Mouse (Mus musculus) ovary, postnatal 10 days (tissue): ENCODE data around the gene Klf9.

Experiments used
- DNase-seq: peaks from one replicate; pipeline ENCODE4 v3.0.0; 2022; ENCODE audit warnings: low spot score

Klf9 gene

DNA sequence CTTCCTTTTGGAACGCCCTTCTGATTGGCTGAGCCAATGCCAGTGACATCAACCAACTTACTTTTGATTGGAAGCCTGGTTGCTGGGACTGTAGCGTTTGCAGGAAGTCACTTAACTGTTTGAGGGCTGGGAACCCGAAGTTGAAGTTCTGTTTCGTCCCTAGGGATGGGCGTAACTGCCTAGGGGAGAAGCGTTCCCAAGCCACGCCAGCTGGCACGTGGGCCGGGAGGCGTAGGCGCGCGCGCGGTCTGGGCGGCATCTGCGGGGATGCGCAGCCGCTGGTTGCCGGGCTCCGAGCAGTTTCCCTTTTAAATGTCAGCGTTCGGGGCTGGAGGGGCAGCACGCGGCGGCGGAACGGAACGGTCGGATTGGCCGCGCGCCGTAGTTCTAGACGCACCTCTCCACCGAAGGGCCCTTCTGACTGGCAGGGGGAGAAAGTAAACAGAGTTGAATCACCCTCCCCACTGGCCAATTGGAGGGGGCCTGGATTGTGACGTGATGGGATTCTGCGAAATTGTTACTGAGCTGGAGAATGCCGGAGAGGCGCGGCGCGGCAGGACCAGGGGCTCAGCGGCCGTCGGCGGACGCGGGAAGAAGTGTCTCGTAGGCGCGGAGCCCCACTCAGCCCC is at the start of gene Klf9:
TSS of gene Klf9 (plus strand) at position 538 of the 629 bp plus-strand sequence.
- DNase-seq = peak; percentile 90

DNA sequence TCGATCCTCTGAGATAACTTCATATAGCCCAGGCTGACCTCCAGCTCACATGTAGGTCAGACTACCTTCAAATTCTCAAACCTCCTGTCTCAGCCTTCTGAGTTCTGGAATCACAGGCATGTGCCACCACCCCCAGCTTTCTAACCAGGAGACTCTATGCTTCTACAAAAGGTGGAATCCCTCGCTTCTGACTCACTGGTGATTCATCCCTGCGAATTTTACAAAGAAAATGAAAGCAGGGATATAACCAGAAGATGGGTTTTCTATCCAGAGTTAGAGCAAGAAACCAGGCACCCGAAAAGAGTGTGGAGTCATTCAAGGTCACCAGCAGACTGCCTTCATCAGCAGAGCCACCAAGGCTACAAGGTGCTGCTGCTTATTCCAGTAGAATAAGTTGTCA is 49.4 kb upstream of the Klf9 start:
- DNase-seq = no peak

DNA sequence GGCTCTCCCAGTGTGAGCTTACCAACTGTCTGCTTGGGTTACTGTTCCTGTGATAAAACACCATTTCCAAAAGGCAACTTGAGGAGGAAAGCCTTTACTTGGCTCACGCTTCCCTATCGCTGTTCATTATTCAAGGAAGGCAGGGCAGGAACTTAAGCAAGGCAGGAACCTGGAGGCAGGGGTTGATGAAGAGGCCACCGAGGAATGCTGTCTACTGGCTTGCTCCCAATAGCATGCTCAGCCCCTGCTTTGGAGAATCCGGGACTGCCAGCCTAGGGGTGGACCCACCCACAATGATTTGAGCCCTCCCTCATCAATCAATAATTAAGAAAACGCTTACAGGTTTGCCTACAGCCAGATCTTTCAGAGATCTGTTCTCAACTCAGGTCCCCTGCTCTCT is 47.5 kb upstream of the Klf9 start:
- no peak for DNase-seq

DNA sequence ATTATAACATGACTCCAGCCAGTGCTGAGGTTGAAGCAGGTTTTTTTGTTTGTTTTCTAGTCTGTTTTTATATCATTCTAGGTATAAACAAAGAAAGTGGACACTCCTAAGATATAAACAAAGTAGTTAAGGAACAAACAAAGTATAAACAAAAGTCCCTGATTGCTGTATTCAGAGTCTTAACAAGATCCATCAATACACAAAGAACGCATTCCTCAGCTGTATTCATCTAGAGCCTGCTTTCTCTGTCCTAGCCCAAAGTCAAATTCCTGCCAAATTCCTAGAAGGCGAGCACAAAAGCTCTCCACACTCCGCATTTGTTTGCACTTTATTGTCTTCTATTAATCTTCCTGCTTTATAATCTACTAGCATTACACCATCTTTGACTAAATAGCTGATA is 46.1 kb upstream of the Klf9 start:
- DNase-seq = no peak

DNA sequence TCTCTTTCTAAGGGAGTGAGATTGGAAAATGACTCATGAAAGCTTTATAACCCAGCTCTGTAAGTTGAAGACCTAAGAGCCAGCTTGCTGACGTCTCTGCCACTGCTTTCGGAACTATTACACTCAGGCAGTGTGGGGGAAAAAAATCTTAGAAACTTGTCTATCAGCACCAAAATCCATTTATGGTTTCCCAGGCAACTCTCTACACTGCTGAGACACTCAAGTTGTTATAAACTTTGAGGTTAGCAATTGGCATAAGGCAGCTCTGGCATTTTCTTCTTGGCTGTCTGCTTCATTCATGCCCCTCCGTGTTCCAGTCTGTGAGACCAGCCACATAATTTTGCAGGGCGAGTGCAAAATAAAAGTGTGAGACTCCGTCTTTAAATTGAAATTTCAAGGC is 34.2 kb upstream of the Klf9 start:
- no peak for DNase-seq

DNA sequence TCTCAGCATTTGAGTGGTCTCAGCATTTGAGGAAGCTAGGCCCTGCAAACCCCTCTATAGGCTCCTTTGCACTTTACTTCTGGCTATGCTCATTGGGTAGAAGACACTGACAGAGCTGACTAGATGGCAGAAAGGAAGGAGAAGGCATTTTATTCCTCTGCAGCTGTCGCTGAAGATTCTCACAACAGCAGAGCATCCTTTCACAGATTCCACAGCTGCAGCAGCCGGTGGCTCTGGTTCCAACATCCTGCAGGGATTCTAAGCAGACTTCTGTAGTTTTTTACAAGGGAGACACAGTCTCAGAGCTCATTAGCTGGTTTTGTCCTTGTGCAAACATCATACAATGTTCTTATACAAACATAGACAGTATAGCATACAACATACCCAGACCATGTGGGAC is 33.7 kb upstream of the Klf9 start:
- DNase-seq = no peak

DNA sequence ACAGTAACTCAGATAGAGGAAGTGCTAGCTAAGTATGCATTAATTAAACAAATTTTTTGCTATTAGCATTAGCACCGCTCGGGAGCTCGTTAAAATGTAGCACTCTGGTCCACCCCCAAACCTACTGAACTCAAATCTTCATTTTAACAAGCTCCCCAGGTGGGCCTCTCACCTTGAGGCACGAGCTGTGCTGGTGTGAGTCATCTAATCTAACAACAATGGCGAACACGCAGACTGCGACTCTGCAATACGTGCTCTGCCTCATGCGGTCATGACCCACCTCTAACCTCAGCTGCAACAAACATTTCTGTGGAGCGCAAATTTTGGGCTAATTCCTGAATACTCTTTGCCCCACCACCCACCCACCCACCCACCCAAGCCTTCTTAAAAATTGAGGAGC is 19.2 kb upstream of the Klf9 start:
- DNase-seq = no peak

DNA sequence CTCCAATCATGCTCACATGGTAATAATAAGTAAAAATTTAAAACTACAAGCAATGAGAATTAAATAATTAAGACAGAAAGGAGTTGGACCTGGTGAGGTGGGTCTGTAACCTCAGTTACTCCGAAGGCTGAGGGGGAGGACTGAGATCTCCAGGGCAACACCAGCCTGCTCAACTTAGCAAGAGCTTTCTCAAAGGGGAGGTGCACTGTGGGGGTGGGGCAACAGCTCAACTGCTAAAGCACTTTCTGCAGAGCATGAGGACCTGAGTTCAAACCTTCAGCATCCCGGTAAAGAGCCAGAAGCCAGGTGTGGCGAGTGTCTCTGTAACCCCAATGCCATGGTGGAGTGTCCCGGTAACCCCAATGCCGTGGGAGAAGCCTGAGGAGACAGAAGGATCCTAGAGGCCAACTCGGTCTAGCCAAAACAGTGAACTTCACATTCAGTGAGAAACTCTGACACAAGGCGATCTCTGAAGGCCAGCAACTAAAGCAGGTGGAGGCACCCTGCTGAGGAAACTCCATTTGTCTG is 16.9 kb upstream of the Klf9 start:
- no peak for DNase-seq

DNA sequence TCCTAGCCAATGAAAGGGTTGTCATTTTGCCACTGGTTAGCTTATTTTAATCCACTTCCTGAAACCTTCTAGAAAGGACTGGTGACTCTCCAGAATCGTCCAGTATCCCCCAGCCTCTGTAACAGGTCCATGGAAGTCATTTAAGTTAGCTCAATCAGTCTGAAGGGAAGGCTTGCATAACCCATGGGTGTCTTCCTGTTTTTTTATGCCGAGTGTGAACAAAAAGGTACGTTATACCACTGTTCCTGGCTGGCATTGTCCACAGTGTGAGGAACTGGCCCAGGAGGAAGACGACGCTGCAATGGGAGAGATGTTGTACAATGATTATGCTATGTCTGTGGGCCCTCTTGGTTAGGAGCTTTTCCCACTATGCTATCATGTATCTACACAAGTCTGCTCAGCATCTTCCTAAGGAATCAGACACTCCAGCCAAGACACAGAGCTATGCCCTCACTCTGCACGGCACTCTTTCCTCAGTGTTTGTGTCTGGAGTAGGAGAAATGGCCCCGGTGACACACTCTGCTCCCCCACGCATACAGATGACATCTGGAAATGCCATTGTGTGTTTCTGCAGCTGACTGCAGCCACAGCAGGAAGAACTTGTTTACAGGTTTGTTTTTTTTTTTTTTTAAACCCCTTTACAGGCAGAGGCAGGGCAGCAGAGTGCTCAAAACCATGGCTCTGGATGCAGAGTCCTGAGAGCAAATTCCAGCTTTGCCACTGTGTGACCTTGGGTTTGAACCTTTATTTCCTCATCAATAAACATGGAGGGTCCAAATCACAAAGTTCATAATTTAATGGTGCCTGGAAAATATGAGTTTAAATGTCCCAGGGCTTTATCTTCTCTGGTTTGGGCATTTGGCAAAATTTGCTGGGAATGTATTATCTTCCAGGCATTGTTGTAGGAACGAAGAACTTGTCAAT is 15.5 kb upstream of the Klf9 start:
- no peak for DNase-seq

DNA sequence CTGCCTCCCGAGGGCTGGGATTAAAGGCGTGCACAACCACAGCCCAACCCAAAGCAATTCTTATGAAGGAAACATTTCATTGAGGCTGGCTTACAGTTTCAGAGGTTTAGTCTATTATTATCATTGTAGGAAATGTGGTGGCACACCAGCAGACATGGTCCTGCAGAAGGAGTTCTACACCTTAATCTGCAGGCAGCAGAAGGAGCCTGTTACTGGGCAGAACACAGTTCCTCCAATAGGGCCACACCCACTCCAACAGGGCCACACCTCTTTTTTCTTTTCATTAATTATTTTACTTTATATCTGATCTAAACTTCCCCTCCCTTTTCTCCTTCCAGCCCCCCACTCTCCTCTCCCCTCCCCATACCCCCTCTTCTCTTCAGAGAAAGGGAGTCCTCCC is 11.1 kb upstream of the Klf9 start:
- no peak for DNase-seq

DNA sequence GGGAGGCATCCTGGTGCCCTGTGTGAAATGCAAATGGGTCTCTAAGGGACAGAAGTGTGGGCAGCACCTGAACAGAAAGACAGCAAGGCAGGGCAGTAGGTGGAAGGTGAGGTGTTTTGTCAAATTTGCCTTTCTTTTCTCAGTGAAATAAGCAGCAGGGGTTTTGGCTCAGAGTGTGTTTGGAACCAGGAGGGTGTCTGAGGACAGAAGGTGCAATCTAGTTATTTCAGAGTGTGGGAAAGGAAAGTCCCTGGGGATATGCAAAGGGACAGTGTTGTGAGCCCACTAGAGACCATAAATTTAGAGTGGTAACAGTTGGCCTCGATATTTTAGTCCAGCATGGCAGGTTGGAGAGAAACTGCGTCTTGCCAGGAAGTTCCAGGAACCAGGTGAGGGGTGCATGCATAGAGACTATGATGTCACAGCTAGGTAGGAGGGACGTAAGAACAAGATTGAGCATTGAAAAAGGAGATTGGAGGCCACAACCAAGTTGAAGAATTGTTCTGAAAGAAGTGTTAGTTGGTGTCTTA is 8.9 kb upstream of the Klf9 start:
- no peak for DNase-seq

DNA sequence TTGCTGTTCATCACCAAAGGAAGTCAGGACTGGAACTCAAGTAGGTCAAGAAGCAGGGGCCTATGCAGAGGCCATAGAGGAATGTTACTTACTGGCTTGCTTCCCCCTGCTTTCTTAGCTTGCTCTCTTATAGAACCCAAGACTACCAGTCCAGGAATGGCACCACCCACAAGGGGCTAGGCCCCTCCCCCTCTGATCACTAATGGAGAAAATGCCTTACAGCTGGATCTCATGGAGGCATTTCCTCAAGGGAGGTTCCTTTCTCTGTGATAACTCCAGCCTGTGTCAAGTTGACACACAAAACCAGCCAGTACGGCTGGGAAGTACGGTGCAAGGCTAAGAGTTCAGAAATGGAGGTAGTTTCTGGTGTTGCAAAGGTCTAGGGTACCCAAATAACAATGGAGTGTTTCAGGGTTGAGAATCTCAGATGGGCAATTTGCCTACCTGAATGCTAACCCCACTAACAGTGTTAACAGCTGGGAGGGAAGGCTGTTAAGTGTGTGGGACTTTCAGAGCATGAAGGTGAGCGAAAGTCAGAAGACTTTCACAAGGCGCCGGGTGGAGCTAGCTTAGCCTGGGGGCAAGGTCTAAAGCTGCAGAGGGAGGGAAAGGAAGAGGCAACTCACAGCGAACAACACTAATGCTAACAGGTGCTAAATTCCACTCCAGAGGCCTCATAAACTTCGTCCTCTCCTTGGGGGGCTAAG is 8.2 kb upstream of the Klf9 start:
- DNase-seq = no peak

DNA sequence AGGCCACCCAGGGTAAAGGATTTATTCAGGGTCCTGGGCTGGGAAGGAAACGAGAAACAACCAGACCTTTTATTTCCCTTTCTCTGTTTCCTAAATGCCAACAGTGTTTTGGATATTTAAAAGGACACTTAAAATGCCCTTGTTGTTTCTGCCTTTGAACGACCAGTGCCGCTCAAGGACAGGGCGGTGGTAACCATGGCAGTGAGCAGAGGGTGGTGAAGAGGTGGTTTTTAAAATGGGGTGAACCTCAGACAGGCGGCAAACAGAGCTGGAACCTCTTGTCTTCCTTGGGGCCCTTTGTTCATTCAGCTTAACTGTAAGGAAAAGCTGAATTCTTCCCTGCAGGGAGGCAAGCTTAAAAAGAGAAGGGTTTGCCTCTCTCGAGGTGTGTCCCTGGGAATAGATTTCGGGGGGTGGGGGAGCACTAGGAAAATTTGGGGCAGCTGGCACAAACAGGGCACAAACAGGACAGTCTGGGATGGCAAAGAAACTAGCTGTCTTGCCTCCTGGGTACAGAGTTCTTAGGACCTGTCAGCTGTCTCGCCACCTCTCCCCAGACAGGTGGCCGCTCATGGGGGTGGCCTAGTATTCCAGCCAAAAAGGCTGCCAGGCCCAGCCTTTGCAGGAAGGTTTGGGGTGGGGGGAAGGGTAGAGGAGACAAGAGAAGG is 7.5 kb upstream of the Klf9 start:
- no peak for DNase-seq

DNA sequence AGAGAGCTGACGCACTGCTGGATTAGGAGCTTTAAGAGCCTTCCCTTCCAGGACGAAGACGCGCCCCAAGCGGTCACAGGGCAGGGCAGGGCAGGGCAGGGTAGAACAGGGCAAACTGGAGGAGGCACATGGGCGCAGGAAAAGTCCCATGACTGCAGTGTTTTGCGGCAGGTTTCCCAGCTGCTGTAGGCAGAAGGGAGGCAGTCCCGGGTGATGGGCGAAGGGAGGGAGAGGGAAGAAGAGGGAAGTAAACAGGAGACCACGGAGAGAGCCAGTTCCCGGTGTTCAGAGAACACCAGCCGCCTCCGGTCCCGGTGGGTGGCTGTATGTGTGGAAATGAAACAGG is 7.0 kb upstream of the Klf9 start:
- no peak for DNase-seq

DNA sequence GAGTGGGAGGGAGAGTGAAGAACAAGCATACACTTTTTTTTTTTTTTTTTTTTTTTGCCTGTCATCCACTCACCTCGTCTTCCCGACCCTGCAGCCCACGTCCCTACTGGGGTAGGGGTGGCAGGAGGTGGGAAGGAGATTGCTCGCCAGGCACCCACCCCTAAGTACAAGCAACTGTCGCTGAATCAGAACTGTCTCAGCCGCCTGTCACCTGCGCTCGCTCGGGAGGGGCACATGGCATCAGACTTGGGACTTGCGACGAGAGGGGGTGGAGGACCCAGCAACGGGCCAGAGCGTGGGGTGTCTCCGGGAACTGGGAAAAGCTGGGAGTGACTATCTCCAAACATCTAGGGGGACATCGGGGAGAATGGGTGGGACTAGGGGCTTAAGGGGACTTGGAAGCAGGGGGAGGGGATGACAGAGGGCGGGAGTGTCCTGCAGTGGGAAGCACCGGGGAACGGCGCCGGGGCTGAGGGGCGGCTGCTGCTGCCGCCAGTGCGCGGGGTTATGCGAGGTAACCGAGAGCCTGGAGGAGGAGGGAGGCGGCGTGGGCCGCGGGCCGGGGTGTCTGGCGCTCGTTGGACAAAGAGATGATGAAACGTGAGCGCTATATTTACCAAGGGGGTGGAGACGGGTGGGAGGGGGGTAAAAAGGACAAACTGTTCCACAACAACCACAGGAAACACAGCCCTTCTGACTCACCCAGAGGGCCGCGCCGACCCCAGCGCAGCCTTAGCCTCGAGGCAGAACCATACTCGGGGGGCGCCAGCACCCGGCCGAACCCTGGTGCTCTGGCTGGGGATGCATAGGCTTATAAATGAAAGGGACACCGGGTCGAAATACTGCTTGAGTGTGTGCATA is 6.4 kb upstream of the Klf9 start:
- DNase-seq = peak; percentile 68

DNA sequence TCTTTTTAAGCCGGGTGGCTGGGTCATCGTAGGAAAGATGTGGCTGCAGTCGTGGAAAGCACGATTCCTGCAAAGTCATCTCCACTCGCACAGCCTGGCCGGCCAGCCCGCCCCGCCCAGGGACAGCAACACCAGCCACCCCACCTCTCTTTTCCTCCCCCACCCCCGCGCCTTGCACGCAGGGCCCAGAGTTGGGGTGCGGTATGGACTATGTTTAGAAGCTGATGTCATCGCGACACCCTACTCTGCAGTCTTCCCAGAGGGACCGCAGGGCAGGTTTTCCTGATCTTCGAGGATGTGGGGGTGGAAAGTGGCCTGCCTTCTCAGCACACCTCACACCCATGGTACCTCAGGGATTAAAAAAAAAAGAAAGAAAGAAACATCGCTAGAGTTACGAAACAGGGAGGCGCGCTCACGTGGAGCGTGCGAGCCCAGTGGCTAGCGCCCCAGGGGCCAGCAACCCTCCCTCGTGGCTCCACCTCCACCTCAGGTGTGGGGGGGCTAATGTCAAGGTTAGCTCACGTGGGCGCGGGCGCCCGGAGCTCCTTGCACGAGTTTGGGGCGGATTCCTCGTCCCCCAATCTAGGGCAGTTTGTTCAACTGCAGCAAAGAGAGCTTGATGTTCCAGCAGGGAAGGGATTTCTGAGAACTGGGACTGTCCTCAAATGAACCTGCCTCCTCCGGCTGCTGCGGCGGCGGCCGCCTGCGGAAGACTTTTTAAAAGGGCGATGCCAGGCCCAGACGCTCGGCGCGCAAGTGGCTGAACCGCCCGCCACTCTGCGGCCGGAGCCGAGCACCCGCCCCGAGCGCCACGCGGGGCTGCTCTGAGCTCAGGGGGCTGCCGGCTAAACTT is 5.5 kb upstream of the Klf9 start:
- DNase-seq = peak; percentile 72

DNA sequence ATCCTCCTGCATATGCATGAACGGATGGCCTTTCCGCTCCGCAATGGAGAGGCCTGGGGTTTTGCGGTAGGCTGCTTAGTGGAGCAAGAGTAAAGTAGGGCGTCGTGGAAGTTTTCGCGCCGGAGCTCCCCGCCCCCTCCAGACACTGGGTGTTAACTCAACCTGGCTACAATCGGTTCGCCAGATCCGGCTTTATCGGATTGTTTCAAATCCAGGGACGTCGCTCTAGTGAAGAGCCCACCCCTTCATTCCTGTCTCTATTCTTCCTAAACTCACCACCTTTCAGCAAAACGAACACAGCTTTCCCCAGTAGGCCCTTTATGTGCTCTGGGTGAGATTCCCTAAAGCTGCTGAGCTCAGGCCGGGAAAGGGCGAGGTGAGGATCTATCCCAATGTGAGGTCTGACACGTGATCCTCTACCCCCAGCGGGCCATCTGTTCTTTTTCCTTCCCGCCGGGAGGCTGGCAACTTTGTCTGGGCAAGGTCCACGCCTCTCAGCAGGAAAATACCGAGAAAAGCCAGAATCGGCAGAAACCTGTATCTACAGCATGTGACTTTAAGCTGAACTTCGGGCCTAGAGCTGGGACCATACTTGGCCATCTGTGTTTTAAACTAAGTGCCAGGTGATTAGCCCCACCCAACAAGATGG is 4.7 kb upstream of the Klf9 start:
- no peak for DNase-seq

DNA sequence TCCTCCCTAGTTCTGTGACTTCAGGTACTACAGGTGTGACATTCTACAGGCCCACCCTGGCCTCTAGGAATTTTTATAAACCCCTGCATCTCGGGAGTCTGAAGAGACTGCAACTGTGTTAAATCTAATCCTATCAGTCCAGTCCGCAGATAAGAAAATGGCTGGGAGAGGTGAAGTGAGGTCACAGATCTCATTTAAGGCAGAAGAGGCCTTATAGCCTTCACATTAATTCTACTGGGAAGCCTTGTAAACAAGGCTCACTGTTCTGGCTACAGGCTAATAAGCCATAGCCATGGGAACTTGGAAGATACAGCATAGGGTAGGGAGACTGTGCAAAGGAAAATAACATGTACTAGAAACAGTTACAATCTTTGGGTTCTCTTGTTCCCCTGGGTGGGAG is 3.7 kb upstream of the Klf9 start:
- no peak for DNase-seq

DNA sequence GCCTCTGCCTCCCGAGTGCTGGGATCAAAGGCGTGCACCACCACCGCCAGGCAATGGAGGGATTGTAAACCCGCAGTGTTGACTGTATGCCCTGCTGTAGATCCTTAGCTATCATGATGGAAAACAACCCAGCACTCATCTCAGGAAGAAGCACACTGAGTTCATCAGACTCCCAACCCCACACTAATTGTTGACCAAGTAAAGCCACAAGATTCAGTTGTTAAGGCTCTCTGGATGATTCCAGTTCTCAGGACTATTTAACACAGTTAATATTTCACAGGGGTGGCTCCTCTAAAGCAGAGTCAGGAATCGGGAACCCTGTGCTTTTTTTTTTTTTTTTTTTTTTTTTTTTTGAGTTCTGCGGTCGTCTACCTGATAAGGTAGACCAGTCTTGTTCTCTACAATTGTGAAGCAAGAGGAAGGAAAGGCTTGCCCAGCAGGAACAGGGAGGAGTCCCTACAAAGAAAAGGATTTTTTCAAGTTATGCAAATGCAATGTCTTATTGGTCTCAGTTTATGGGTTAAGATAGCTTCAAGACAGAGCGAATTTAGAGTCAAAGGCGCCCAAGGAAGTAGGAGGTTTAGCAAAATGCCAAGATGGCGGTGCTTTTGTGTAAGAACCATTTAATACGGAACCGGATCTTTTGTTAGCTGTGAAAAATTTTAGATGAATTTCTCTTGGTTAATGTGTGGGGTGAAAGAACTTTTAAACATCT is 1.1 kb upstream of the Klf9 start:
- no peak for DNase-seq
